Mouse (Mus musculus): ENCODE results near the gene Matn4. TPM values are rescaled to one million over a fixed set of nuclear protein-coding genes. Genes with fewer than 3 reads are reported as not detected.

Gene Matn4
- total and polyA plus RNA-seq, 2 experiments from 2014 or later: 1.1 to 1.7 TPM

GRCm38 (mm10) chr2:164421979-164422378 lies 17.0 kb upstream of the Matn4 start:
- WGBS: 85% methylated on average over 8 of the region's 8 CpGs
- no peak for DNase-seq (ENCODE audit: low spot score)
- ATAC-seq (ENCODE audit: insufficient read depth, low read depth): no peak

GRCm38 (mm10) chr2:164421306-164421705 lies 16.3 kb upstream of the Matn4 start:
- Histone ChIP-seq H3K4me3 (ENCODE audit: low read depth, low read length) (no peak overlapping the region), H3K27ac (ENCODE audit: low read depth) (no peak overlapping the region), H3K4me1 (ENCODE audit: control insufficient read depth, insufficient read depth) (no peaks in the 10 kb centered on the region), H3K36me3 (replicated peaks; ENCODE audit: control insufficient read depth, insufficient read depth, low read length) (0 out of 2 replicates have a peak, but pooled peaks cover 6% of the 10 kb centered on the region), H3K9me3 (replicated peaks; ENCODE audit: control insufficient read depth, low read length) (no peaks in the 10 kb centered on the region), H3K4me2 (ENCODE audit: low read depth, low read length) (no peak overlapping the region), H3K9ac (replicated peaks; ENCODE audit: low read depth, low read length) (no peak overlapping the region), H3K27me3 (ENCODE audit: control insufficient read depth, insufficient read depth, low read length) (peaks cover 6% of the 10 kb centered on the region; the same call in 1 of the 2 replicates)
- no peak for ATAC-seq (ENCODE audit: insufficient read depth, low read depth)
- no peak for DNase-seq (ENCODE audit: low spot score)
- no peak for TF ChIP-seq EP300 (IDR thresholded peaks at IDR 0.05; ENCODE audit: low read depth)
- TF ChIP-seq CTCF (IDR thresholded peaks at IDR 0.05; ENCODE audit: low read depth): no peak
- 78% methylated on average over 7 of the region's 7 CpGs for WGBS

More at GRCm38 (mm10) chr2:164421979-164422378, 17.0 kb upstream of the Matn4 start:
- H3K9ac ChIP-seq (replicated peaks; ENCODE audit: low read depth, low read length): no peak overlapping the region
- H3K9me3 ChIP-seq (replicated peaks; ENCODE audit: control insufficient read depth, low read length): no peaks in the 10 kb centered on the region
- H3K4me1 ChIP-seq (ENCODE audit: control insufficient read depth, insufficient read depth): no peaks in the 10 kb centered on the region
- H3K4me2 ChIP-seq (ENCODE audit: low read depth, low read length): no peak overlapping the region
- H3K27ac ChIP-seq (ENCODE audit: low read depth): no peak overlapping the region
- peaks cover 7% of the 10 kb centered on the region; the same call in 1 of the 2 replicates for H3K36me3 ChIP-seq (replicated peaks; ENCODE audit: control insufficient read depth, insufficient read depth, low read length)
- peaks cover 6% of the 10 kb centered on the region; the same call in 1 of the 2 replicates for H3K27me3 ChIP-seq (ENCODE audit: control insufficient read depth, insufficient read depth, low read length)
- no peak for TF ChIP-seq EP300 (IDR thresholded peaks at IDR 0.05; ENCODE audit: low read depth)
- TF ChIP-seq CTCF (IDR thresholded peaks at IDR 0.05; ENCODE audit: low read depth): no peak
- no peak overlapping the region for H3K4me3 ChIP-seq (ENCODE audit: low read depth, low read length)

DNA sequence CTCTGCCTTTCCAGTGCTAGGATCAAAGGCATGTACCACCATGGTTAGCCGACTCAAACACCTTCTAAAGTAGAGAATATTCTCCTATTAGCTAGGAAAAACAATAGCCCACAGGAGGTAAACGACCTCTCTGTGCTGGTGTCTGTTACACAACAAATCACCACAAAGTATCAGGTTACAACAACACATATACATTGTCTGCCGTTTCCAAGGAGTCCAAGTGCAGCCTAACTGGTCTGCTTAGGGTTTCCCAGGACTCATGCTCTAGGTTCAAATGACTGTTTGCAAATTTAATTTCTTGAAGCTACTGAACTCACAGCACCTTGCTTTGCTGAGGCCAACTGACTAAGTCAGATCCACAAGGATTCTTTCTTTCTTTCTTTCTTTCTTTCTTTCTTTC lies 14.5 kb upstream of the Matn4 start:
- H3K27ac ChIP-seq (ENCODE audit: low read depth): no peak overlapping the region
- 0 out of 2 replicates have a peak, but pooled peaks cover 4% of the 10 kb centered on the region for H3K36me3 ChIP-seq (replicated peaks; ENCODE audit: control insufficient read depth, insufficient read depth, low read length)
- no peaks in the 10 kb centered on the region for H3K4me1 ChIP-seq (ENCODE audit: control insufficient read depth, insufficient read depth)
- H3K4me2 ChIP-seq (ENCODE audit: low read depth, low read length): no peak overlapping the region
- no peaks in the 10 kb centered on the region for H3K9me3 ChIP-seq (replicated peaks; ENCODE audit: control insufficient read depth, low read length)
- no peak overlapping the region for H3K9ac ChIP-seq (replicated peaks; ENCODE audit: low read depth, low read length)
- DNase-seq (ENCODE audit: low spot score): no peak
- 14% methylated on average over 3 of the region's 3 CpGs for WGBS
- no peak for TF ChIP-seq CTCF (IDR thresholded peaks at IDR 0.05; ENCODE audit: low read depth)
- TF ChIP-seq EP300 (IDR thresholded peaks at IDR 0.05; ENCODE audit: low read depth): no peak
- H3K27me3 ChIP-seq (ENCODE audit: control insufficient read depth, insufficient read depth, low read length): peaks cover 15% of the 10 kb centered on the region; the same call in 1 of the 2 replicates
- no peak overlapping the region for H3K4me3 ChIP-seq (ENCODE audit: low read depth, low read length)
- ATAC-seq (ENCODE audit: insufficient read depth, low read depth): no peak

GRCm38 (mm10) chr2:164418308-164418875 lies 13.4 kb upstream of the Matn4 start:
- Histone ChIP-seq H3K9me3 (replicated peaks; ENCODE audit: control insufficient read depth, low read length) (no peaks in the 10 kb centered on the region), H3K4me3 (ENCODE audit: low read depth, low read length) (no peak overlapping the region), H3K36me3 (replicated peaks; ENCODE audit: control insufficient read depth, insufficient read depth, low read length) (no peaks in the 10 kb centered on the region), H3K4me2 (ENCODE audit: low read depth, low read length) (no peak overlapping the region), H3K9ac (replicated peaks; ENCODE audit: low read depth, low read length) (no peak overlapping the region), H3K27ac (ENCODE audit: low read depth) (no peak overlapping the region), H3K27me3 (ENCODE audit: control insufficient read depth, insufficient read depth, low read length) (peaks cover 26% of the 10 kb centered on the region), H3K4me1 (ENCODE audit: control insufficient read depth, insufficient read depth) (no peaks in the 10 kb centered on the region)
- DNase-seq (ENCODE audit: low spot score) (no peak), ATAC-seq (ENCODE audit: insufficient read depth, low read depth) (no peak)
- TF ChIP-seq EP300 (IDR thresholded peaks at IDR 0.05; ENCODE audit: low read depth) (no peak), CTCF (IDR thresholded peaks at IDR 0.05; ENCODE audit: low read depth) (no peak)
- WGBS: 43% methylated on average over 3 of the region's 3 CpGs

DNA sequence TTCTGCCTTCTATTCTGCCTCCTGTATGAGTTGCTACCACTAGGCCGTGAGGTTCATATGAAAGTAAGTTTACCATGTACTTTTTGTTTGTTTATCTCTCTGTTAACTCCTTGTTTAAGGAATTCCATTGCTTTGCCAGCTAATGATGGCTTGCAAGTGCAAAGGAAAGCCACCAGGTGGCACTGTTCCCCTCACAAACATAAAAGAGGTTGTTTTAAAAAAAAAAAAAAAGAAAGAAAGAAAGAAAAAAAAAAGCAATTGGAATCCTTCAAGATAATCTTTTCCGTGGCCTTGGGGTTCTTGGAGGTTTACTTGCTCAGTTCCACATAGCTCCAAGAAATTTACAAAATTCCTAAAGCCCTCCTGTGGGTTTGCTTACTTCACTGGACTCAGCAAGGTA lies 12.2 kb upstream of the Matn4 start:
- TF ChIP-seq EP300 (IDR thresholded peaks at IDR 0.05; ENCODE audit: low read depth) (no peak), CTCF (IDR thresholded peaks at IDR 0.05; ENCODE audit: low read depth) (peak; percentile 72)
- Histone ChIP-seq H3K4me2 (ENCODE audit: low read depth, low read length) (no peak overlapping the region), H3K9me3 (replicated peaks; ENCODE audit: control insufficient read depth, low read length) (no peaks in the 10 kb centered on the region), H3K36me3 (replicated peaks; ENCODE audit: control insufficient read depth, insufficient read depth, low read length) (no peaks in the 10 kb centered on the region), H3K4me3 (ENCODE audit: low read depth, low read length) (no peak overlapping the region), H3K27me3 (ENCODE audit: control insufficient read depth, insufficient read depth, low read length) (peaks cover 27% of the 10 kb centered on the region), H3K9ac (replicated peaks; ENCODE audit: low read depth, low read length) (no peak overlapping the region), H3K4me1 (ENCODE audit: control insufficient read depth, insufficient read depth) (no peaks in the 10 kb centered on the region), H3K27ac (ENCODE audit: low read depth) (no peak overlapping the region)
- DNase-seq (ENCODE audit: low spot score) (peak; percentile 30), ATAC-seq (ENCODE audit: insufficient read depth, low read depth) (no peak)
- WGBS: 0% methylated on average over 2 of the region's 2 CpGs

- H3K4me3 ChIP-seq (ENCODE audit: low read depth, low read length): no peak overlapping the region
- 59% methylated on average over 10 of the region's 10 CpGs for WGBS
- TF ChIP-seq EP300 (IDR thresholded peaks at IDR 0.05; ENCODE audit: low read depth) (no peak), CTCF (IDR thresholded peaks at IDR 0.05; ENCODE audit: low read depth) (no peak)
- H3K9ac ChIP-seq (replicated peaks; ENCODE audit: low read depth, low read length): no peak overlapping the region
- no peak overlapping the region for H3K4me2 ChIP-seq (ENCODE audit: low read depth, low read length)
- H3K27ac ChIP-seq (ENCODE audit: low read depth): no peak overlapping the region
- DNase-seq (ENCODE audit: low spot score) (no peak), ATAC-seq (ENCODE audit: insufficient read depth, low read depth) (no peak)
- H3K36me3 ChIP-seq (replicated peaks; ENCODE audit: control insufficient read depth, insufficient read depth, low read length): no peaks in the 10 kb centered on the region
- no peaks in the 10 kb centered on the region for H3K4me1 ChIP-seq (ENCODE audit: control insufficient read depth, insufficient read depth)
- H3K9me3 ChIP-seq (replicated peaks; ENCODE audit: control insufficient read depth, low read length): no peaks in the 10 kb centered on the region
- H3K27me3 ChIP-seq (ENCODE audit: control insufficient read depth, insufficient read depth, low read length): peaks cover 45% of the 10 kb centered on the region
Measured at GRCm38 (mm10) chr2:164414581-164414980, 9.6 kb upstream of the Matn4 start.
